Mouse (Mus musculus) midbrain, embryonic 12.5 days (tissue): ENCODE results near the gene Agtpbp1. TPM values are rescaled to one million over a fixed set of nuclear protein-coding genes. Genes with fewer than 3 reads are reported as not detected.

Experiments used
- ATAC-seq: fragments of 200-750 bp; cut with Nextera tagmentation; 2 replicates; pipeline ENCODE4 v1.8.0; 2017; ENCODE audit warnings: low read depth, moderate TSS enrichment, moderate library complexity; ENCODE audit not compliant: low FRiP score
- H3K27ac ChIP-seq: fragments of 300-500 bp; sonication (generic); replicated peaks from 2 replicates; pipeline ENCODE4 v1.5.1; 2016; ENCODE audit warnings: mild to moderate bottlenecking
- H3K27me3 ChIP-seq: fragments of 300-500 bp; sonication (generic); 2 replicates; pipeline ENCODE4 v1.6.1; 2016; ENCODE audit warnings: mild to moderate bottlenecking
- H3K36me3 ChIP-seq: fragments of 300-500 bp; sonication (generic); 2 replicates; pipeline ENCODE4 v1.6.1; 2016
- H3K4me1 ChIP-seq: fragments of 300-500 bp; sonication (generic); 2 replicates; pipeline ENCODE4 v1.6.1; 2016
- H3K4me2 ChIP-seq: fragments of 300-500 bp; sonication (generic); replicated peaks from 2 replicates; pipeline ENCODE4 v1.6.1; 2016; ENCODE audit warnings: mild to moderate bottlenecking, moderate library complexity
- H3K4me3 ChIP-seq: fragments of 300-500 bp; sonication (generic); 2 replicates; pipeline ENCODE4 v1.5.1; 2016; ENCODE audit warnings: mild to moderate bottlenecking
- H3K9ac ChIP-seq: fragments of 300-500 bp; sonication (generic); replicated peaks from 2 replicates; pipeline ENCODE4 v1.6.1; 2016; ENCODE audit warnings: mild to moderate bottlenecking, moderate library complexity
- H3K9me3 ChIP-seq: fragments of 300-500 bp; sonication (generic); 2 replicates; pipeline ENCODE4 v1.6.1; 2016; ENCODE audit warnings: mild to moderate bottlenecking
- whole genome bisulfite sequencing: fragments of 180-500 bp; shearing (Covaris S2); methylation state at CpG from one replicate; pipeline ENCODE4 v1.1.7; 2016; 5-methylcytosine and 5-hydroxymethylcytosine counted together
- polyA plus RNA-seq: library from polyadenylated mRNA; unstranded; fragments of >200 nt; fragmentation: Nextera tagmentation; extraction: Ambion mirVana; gene quantifications from 2 replicates; pipeline ENCODE4 v1.2.1, GENCODE M21; 2016

Gene Agtpbp1
- polyA plus RNA-seq, 1 experiment from 2014 or later, result 29.5 TPM

GRCm38 (mm10) chr13:59521271-59522064 is 63.6 kb downstream of the Agtpbp1 start:
- Histone ChIP-seq H3K9ac (no peak overlapping the region), H3K9me3 (no peaks in the 10 kb centered on the region), H3K27me3 (no peaks in the 10 kb centered on the region), H3K4me2 (no peak overlapping the region), H3K36me3 (peaks cover 7% of the 10 kb centered on the region; the same call in 1 of the 2 replicates), H3K4me1 (no peaks in the 10 kb centered on the region), H3K27ac (no peak overlapping the region), H3K4me3 (no peak overlapping the region)
- ATAC-seq, result no peak
- WGBS, result 81% methylated on average over 11 of the region's 11 CpGs

- Histone ChIP-seq H3K36me3 (peaks cover 7% of the 10 kb centered on the region; the same call in 1 of the 2 replicates), H3K9ac (no peak overlapping the region), H3K4me3 (no peak overlapping the region), H3K9me3 (no peaks in the 10 kb centered on the region), H3K27me3 (no peaks in the 10 kb centered on the region), H3K4me1 (no peaks in the 10 kb centered on the region), H3K27ac (no peak overlapping the region), H3K4me2 (no peak overlapping the region)
- 85% methylated on average over 2 of the region's 2 CpGs for WGBS
- ATAC-seq, result no peak
Observed at GRCm38 (mm10) chr13:59520834-59521233, 64.2 kb downstream of the Agtpbp1 start.

GRCm38 (mm10) chr13:59519479-59519878 is 65.5 kb downstream of the Agtpbp1 start:
- H3K9ac ChIP-seq, result no peak overlapping the region
- H3K27me3 ChIP-seq, result no peaks in the 10 kb centered on the region
- no peak for ATAC-seq
- no peak overlapping the region for H3K27ac ChIP-seq
- 93% methylated on average over 6 of the region's 6 CpGs for WGBS
- H3K9me3 ChIP-seq, result no peaks in the 10 kb centered on the region
- H3K4me1 ChIP-seq, result no peaks in the 10 kb centered on the region
- H3K4me2 ChIP-seq, result no peak overlapping the region
- peaks cover under 1% of the 10 kb centered on the region; the same call in 1 of the 2 replicates for H3K36me3 ChIP-seq
- H3K4me3 ChIP-seq, result no peak overlapping the region

- Histone ChIP-seq H3K4me2 (no peak overlapping the region), H3K9me3 (no peaks in the 10 kb centered on the region), H3K4me1 (no peaks in the 10 kb centered on the region), H3K27ac (no peak overlapping the region), H3K9ac (no peak overlapping the region), H3K36me3 (0 out of 2 replicates have a peak, but pooled peaks cover 5% of the 10 kb centered on the region), H3K27me3 (no peaks in the 10 kb centered on the region), H3K4me3 (no peak overlapping the region)
- WGBS, result 84% methylated on average over 4 of the region's 4 CpGs
- ATAC-seq, result no peak
Observed at GRCm38 (mm10) chr13:59518016-59518415, 67.0 kb downstream of the Agtpbp1 start.

- Histone ChIP-seq H3K27me3 (no peaks in the 10 kb centered on the region), H3K9me3 (no peaks in the 10 kb centered on the region), H3K36me3 (0 out of 2 replicates have a peak, but pooled peaks cover 16% of the 10 kb centered on the region), H3K4me1 (no peaks in the 10 kb centered on the region), H3K4me2 (no peak overlapping the region), H3K9ac (no peak overlapping the region), H3K4me3 (no peak overlapping the region), H3K27ac (no peak overlapping the region)
- 18% methylated on average over 7 of the region's 7 CpGs for WGBS
- ATAC-seq, result no peak
Observed at GRCm38 (mm10) chr13:59515074-59515473, 70.0 kb downstream of the Agtpbp1 start.

GRCm38 (mm10) chr13:59509644-59510366 is 75.2 kb downstream of the Agtpbp1 start:
- ATAC-seq, result no peak
- H3K4me3 ChIP-seq, result no peak overlapping the region
- H3K27me3 ChIP-seq, result no peaks in the 10 kb centered on the region
- no peaks in the 10 kb centered on the region for H3K9me3 ChIP-seq
- H3K9ac ChIP-seq, result no peak overlapping the region
- peaks cover 24% of the 10 kb centered on the region; the same call in 1 of the 2 replicates for H3K36me3 ChIP-seq
- WGBS, result 79% methylated on average over 10 of the region's 10 CpGs
- no peak overlapping the region for H3K4me2 ChIP-seq
- H3K27ac ChIP-seq, result no peak overlapping the region
- no peaks in the 10 kb centered on the region for H3K4me1 ChIP-seq

GRCm38 (mm10) chr13:59508584-59508983 is 76.4 kb downstream of the Agtpbp1 start:
- Histone ChIP-seq H3K27me3 (no peaks in the 10 kb centered on the region), H3K27ac (no peak overlapping the region), H3K9me3 (no peaks in the 10 kb centered on the region), H3K36me3 (peaks cover 22% of the 10 kb centered on the region; the same call in 1 of the 2 replicates), H3K4me1 (no peaks in the 10 kb centered on the region), H3K9ac (no peak overlapping the region), H3K4me3 (no peak overlapping the region), H3K4me2 (no peak overlapping the region)
- no peak for ATAC-seq
- 72% methylated on average over 4 of the region's 4 CpGs for WGBS

- no peak for ATAC-seq
- no peak overlapping the region for H3K4me3 ChIP-seq
- no peak overlapping the region for H3K27ac ChIP-seq
- H3K36me3 ChIP-seq, result peaks cover 9% of the 10 kb centered on the region; the same call in 1 of the 2 replicates
- no peak overlapping the region for H3K4me2 ChIP-seq
- WGBS, result 89% methylated on average over 1 of the region's 1 CpGs
- H3K9me3 ChIP-seq, result no peaks in the 10 kb centered on the region
- H3K4me1 ChIP-seq, result no peaks in the 10 kb centered on the region
- no peaks in the 10 kb centered on the region for H3K27me3 ChIP-seq
- no peak overlapping the region for H3K9ac ChIP-seq
Observed at GRCm38 (mm10) chr13:59506450-59506849, 78.6 kb downstream of the Agtpbp1 start.

- no peak overlapping the region for H3K27ac ChIP-seq
- H3K4me2 ChIP-seq, result no peak overlapping the region
- ATAC-seq, result no peak
- no peaks in the 10 kb centered on the region for H3K27me3 ChIP-seq
- no peak overlapping the region for H3K4me3 ChIP-seq
- H3K9ac ChIP-seq, result no peak overlapping the region
- H3K36me3 ChIP-seq, result peaks cover 9% of the 10 kb centered on the region; the same call in 1 of the 2 replicates
- no peaks in the 10 kb centered on the region for H3K9me3 ChIP-seq
- no peaks in the 10 kb centered on the region for H3K4me1 ChIP-seq
- WGBS, result 77% methylated on average over 4 of the region's 4 CpGs
Observed at GRCm38 (mm10) chr13:59505867-59506266, 79.2 kb downstream of the Agtpbp1 start.

GRCm38 (mm10) chr13:59503581-59503980 is 81.4 kb downstream of the Agtpbp1 start:
- no peaks in the 10 kb centered on the region for H3K27me3 ChIP-seq
- H3K36me3 ChIP-seq, result peaks cover 18% of the 10 kb centered on the region
- H3K4me2 ChIP-seq, result no peak overlapping the region
- 86% methylated on average over 4 of the region's 4 CpGs for WGBS
- no peak for ATAC-seq
- H3K4me3 ChIP-seq, result no peak overlapping the region
- no peak overlapping the region for H3K9ac ChIP-seq
- no peaks in the 10 kb centered on the region for H3K4me1 ChIP-seq
- H3K27ac ChIP-seq, result no peak overlapping the region
- no peaks in the 10 kb centered on the region for H3K9me3 ChIP-seq

- H3K27me3 ChIP-seq, result no peaks in the 10 kb centered on the region
- 0 out of 2 replicates have a peak, but pooled peaks cover under 1% of the 10 kb centered on the region for H3K9me3 ChIP-seq
- H3K36me3 ChIP-seq, result peaks cover 15% of the 10 kb centered on the region
- H3K9ac ChIP-seq, result no peak overlapping the region
- peaks cover 5% of the 10 kb centered on the region for H3K4me1 ChIP-seq
- H3K27ac ChIP-seq, result no peak overlapping the region
- 89% methylated on average over 6 of the region's 6 CpGs for WGBS
- ATAC-seq, result no peak
- H3K4me2 ChIP-seq, result no peak overlapping the region
- H3K4me3 ChIP-seq, result no peak overlapping the region
Observed at GRCm38 (mm10) chr13:59499831-59500230, 85.2 kb downstream of the Agtpbp1 start.

- Histone ChIP-seq H3K9me3 (0 out of 2 replicates have a peak, but pooled peaks cover 5% of the 10 kb centered on the region), H3K36me3 (peaks cover 20% of the 10 kb centered on the region), H3K9ac (no peak overlapping the region), H3K27me3 (no peaks in the 10 kb centered on the region), H3K4me3 (no peak overlapping the region), H3K4me1 (peaks cover 5% of the 10 kb centered on the region), H3K4me2 (no peak overlapping the region), H3K27ac (no peak overlapping the region)
- no peak for ATAC-seq
- 94% methylated on average over 2 of the region's 2 CpGs for WGBS
Observed at GRCm38 (mm10) chr13:59499374-59499773, 85.7 kb downstream of the Agtpbp1 start.
